Mouse (Mus musculus): Measurements from ENCODE around the gene Fancf. TPM values are rescaled to one million over a fixed set of nuclear protein-coding genes. Genes with fewer than 3 reads are reported as not detected.

The Fancf gene
- polyA plus RNA-seq, 1 experiment from 2014 or later, result 9.5 TPM

GRCm38 (mm10) chr7:51879136-51879723, 17.2 kb upstream of the Fancf start:
- H3K4me2 ChIP-seq, result peak overlapping the region; percentile 93
- H3K9me3 ChIP-seq (replicated peaks), result no peaks in the 10 kb centered on the region
- H3K9ac ChIP-seq, result peak overlapping the region; percentile 82
- ATAC-seq (ENCODE audit: insufficient number of reproducible peaks, low FRiP score), result peak; percentile 71; the same call in 1 of the 2 replicates
- peak overlapping the region; percentile 79 for H3K27ac ChIP-seq (ENCODE audit: poor library complexity, severe bottlenecking)
- 2% methylated on average over 17 of the region's 17 CpGs for WGBS
- H3K36me3 ChIP-seq, result no peaks in the 10 kb centered on the region
- H3K4me1 ChIP-seq (replicated peaks), result 0 out of 2 replicates have a peak, but pooled peaks cover 5% of the 10 kb centered on the region
- peak overlapping the region; percentile 61 for H3K4me3 ChIP-seq
- no peaks in the 10 kb centered on the region for H3K27me3 ChIP-seq (replicated peaks)

DNA sequence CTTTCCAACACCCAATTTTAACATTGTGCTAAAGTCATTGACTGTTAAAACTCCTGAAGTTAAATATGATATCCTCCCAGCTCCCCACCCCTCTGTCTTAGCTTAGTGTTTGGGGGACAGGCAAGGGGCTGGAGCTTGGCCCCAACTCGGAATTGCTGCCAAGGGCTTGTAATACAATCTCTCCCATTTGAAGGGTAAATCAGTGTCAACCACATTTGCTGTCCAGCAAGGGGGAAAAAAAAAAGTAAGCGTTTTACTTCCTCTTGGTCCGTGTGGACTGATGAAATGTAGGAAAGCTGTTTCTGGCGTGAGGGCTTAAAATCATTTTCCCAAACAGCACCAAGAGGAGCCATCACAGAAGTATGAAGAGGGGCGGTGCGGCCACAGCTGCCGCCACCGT, 16.7 kb upstream of the Fancf start:
- Histone ChIP-seq H3K36me3 (no peaks in the 10 kb centered on the region), H3K27me3 (replicated peaks) (no peaks in the 10 kb centered on the region), H3K9ac (peak overlapping the region; percentile 82), H3K4me2 (peak overlapping the region; percentile 93), H3K4me3 (peak overlapping the region; percentile 61), H3K9me3 (replicated peaks) (no peaks in the 10 kb centered on the region), H3K27ac (ENCODE audit: poor library complexity, severe bottlenecking) (peak overlapping the region; percentile 79), H3K4me1 (replicated peaks) (0 out of 2 replicates have a peak, but pooled peaks cover 5% of the 10 kb centered on the region)
- WGBS, result 1% methylated on average over 8 of the region's 8 CpGs
- no peak for ATAC-seq (ENCODE audit: insufficient number of reproducible peaks, low FRiP score)

GRCm38 (mm10) chr7:51876316-51876715, 14.2 kb upstream of the Fancf start:
- Histone ChIP-seq H3K4me3 (no peak overlapping the region), H3K27me3 (replicated peaks) (no peaks in the 10 kb centered on the region), H3K9ac (no peak overlapping the region), H3K36me3 (0 out of 2 replicates have a peak, but pooled peaks cover 3% of the 10 kb centered on the region), H3K9me3 (replicated peaks) (no peaks in the 10 kb centered on the region), H3K4me2 (no peak overlapping the region), H3K27ac (ENCODE audit: poor library complexity, severe bottlenecking) (no peak overlapping the region), H3K4me1 (replicated peaks) (0 out of 2 replicates have a peak, but pooled peaks cover 5% of the 10 kb centered on the region)
- no peak for ATAC-seq (ENCODE audit: insufficient number of reproducible peaks, low FRiP score)

DNA sequence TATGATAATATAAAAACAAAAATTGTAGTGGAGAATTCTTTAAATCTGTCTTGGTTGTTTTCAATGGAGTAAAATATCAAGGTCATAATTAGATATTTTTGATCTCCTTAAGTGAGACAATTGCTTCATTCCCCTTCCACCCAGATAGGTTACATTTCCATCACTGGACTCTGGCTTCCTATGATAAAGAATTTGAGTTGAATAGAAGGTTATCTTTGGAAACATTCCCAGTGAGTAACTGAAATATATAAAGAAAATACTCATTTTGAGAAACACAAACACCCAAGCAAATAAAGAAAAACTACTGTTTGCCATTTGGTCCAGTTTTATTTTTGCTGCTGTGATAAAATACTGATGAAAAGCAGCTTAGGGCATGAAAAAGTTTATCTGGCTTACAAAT, 10.5 kb upstream of the Fancf start:
- Histone ChIP-seq H3K36me3 (0 out of 2 replicates have a peak, but pooled peaks cover 5% of the 10 kb centered on the region), H3K27ac (ENCODE audit: poor library complexity, severe bottlenecking) (no peak overlapping the region), H3K4me2 (no peak overlapping the region), H3K4me1 (replicated peaks) (no peaks in the 10 kb centered on the region), H3K27me3 (replicated peaks) (no peaks in the 10 kb centered on the region), H3K9me3 (replicated peaks) (no peaks in the 10 kb centered on the region), H3K4me3 (no peak overlapping the region), H3K9ac (no peak overlapping the region)
- no peak for ATAC-seq (ENCODE audit: insufficient number of reproducible peaks, low FRiP score)

DNA sequence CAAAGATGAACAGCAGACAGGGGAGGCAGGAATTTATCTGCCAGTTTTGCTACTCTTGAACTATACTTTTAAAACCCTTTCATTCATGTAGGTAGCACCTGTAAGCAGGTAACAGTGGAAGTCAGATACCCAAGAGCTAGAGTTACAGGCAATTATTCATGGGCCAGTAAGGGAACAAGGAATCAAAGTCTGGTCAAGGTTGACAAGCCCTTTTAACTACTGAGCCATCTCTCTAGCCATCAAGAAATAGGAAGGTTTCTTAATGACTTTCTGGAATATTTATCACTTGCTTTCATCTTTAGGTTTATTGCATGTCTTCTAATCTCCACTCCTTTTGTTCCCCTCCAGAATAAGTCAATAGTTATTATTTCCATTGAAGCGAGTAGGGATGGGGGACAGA, 10.0 kb upstream of the Fancf start:
- WGBS, result 84% methylated on average over 1 of the region's 1 CpGs

DNA sequence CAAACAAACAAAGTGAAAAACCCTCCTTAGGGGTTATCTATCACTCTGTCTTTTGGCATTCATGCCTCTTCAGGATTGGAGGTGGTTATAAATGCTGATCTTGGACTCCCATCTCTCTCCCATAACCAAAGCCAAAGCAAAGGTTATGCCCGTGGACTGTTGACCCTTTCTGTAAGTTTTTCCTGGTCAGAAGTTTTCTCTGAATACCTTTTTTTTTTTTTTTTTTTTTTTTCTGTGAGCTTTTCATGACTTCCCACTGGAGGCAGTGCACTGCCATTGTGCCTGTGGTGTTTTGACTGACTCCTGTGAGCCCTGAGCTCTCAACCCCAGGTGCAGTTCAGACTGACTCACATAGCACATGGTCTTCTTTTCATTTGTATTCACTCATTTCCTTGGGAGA, 5.9 kb upstream of the Fancf start:
- H3K4me2 ChIP-seq, result no peak overlapping the region
- WGBS, result 85% methylated on average over 1 of the region's 1 CpGs
- no peak overlapping the region for H3K9ac ChIP-seq
- no peak overlapping the region for H3K4me3 ChIP-seq
- no peaks in the 10 kb centered on the region for H3K27me3 ChIP-seq (replicated peaks)
- peaks cover 2% of the 10 kb centered on the region; the same call in 1 of the 2 replicates for H3K4me1 ChIP-seq (replicated peaks)
- no peaks in the 10 kb centered on the region for H3K9me3 ChIP-seq (replicated peaks)
- H3K27ac ChIP-seq (ENCODE audit: poor library complexity, severe bottlenecking), result no peak overlapping the region
- ATAC-seq (ENCODE audit: insufficient number of reproducible peaks, low FRiP score), result no peak
- H3K36me3 ChIP-seq, result peaks cover 23% of the 10 kb centered on the region; the same call in 1 of the 2 replicates

More for the DNA sequence above, 10.0 kb upstream of the Fancf start:
- no peaks in the 10 kb centered on the region for H3K27me3 ChIP-seq (replicated peaks)
- H3K9me3 ChIP-seq (replicated peaks), result no peaks in the 10 kb centered on the region
- no peak for ATAC-seq (ENCODE audit: insufficient number of reproducible peaks, low FRiP score)
- H3K4me2 ChIP-seq, result no peak overlapping the region
- H3K27ac ChIP-seq (ENCODE audit: poor library complexity, severe bottlenecking), result no peak overlapping the region
- no peak overlapping the region for H3K9ac ChIP-seq
- no peak overlapping the region for H3K4me3 ChIP-seq
- H3K4me1 ChIP-seq (replicated peaks), result no peaks in the 10 kb centered on the region
- 0 out of 2 replicates have a peak, but pooled peaks cover 8% of the 10 kb centered on the region for H3K36me3 ChIP-seq

- Histone ChIP-seq H3K4me2 (no peak overlapping the region), H3K9ac (no peak overlapping the region), H3K36me3 (peaks cover 17% of the 10 kb centered on the region; the same call in 1 of the 2 replicates), H3K27ac (ENCODE audit: poor library complexity, severe bottlenecking) (no peak overlapping the region), H3K9me3 (replicated peaks) (no peaks in the 10 kb centered on the region), H3K4me3 (no peak overlapping the region), H3K27me3 (replicated peaks) (no peaks in the 10 kb centered on the region), H3K4me1 (replicated peaks) (peaks cover 12% of the 10 kb centered on the region)
- WGBS, result 69% methylated on average over 1 of the region's 1 CpGs
- no peak for ATAC-seq (ENCODE audit: insufficient number of reproducible peaks, low FRiP score)
These were observed 3.3 kb upstream of the Fancf start for GRCm38 (mm10) chr7:51865336-51865735.

DNA sequence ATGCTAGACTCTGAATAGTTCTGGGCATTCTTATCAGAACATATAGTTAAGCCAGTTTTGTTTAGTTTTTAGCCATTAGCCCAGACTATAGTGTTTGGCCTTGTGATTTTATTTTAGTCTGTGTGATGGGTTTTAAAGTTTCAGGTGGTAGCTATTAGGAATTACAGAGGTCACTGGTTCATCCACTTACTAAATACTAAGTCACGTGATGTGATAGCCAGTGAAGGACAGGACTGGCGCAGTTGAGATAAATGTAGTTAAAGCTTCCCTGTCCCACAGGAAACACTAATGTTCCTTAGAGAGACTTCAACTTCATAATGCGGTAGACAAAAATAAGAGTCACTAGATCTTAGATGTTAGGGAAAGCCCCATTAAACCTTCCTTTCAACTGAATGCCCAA, 775 bp upstream of the Fancf start:
- ATAC-seq (ENCODE audit: insufficient number of reproducible peaks, low FRiP score), result no peak
- 64% methylated on average over 3 of the region's 3 CpGs for WGBS
- Histone ChIP-seq H3K9me3 (replicated peaks) (no peaks in the 10 kb centered on the region), H3K4me2 (peak overlapping the region; percentile 75), H3K36me3 (peaks cover 22% of the 10 kb centered on the region; the same call in 1 of the 2 replicates), H3K27ac (ENCODE audit: poor library complexity, severe bottlenecking) (no peak overlapping the region), H3K9ac (no peak overlapping the region; the same call in 1 of the 2 replicates), H3K4me3 (peak overlapping the region; percentile 81), H3K4me1 (replicated peaks) (peaks cover 12% of the 10 kb centered on the region), H3K27me3 (replicated peaks) (no peaks in the 10 kb centered on the region)

DNA sequence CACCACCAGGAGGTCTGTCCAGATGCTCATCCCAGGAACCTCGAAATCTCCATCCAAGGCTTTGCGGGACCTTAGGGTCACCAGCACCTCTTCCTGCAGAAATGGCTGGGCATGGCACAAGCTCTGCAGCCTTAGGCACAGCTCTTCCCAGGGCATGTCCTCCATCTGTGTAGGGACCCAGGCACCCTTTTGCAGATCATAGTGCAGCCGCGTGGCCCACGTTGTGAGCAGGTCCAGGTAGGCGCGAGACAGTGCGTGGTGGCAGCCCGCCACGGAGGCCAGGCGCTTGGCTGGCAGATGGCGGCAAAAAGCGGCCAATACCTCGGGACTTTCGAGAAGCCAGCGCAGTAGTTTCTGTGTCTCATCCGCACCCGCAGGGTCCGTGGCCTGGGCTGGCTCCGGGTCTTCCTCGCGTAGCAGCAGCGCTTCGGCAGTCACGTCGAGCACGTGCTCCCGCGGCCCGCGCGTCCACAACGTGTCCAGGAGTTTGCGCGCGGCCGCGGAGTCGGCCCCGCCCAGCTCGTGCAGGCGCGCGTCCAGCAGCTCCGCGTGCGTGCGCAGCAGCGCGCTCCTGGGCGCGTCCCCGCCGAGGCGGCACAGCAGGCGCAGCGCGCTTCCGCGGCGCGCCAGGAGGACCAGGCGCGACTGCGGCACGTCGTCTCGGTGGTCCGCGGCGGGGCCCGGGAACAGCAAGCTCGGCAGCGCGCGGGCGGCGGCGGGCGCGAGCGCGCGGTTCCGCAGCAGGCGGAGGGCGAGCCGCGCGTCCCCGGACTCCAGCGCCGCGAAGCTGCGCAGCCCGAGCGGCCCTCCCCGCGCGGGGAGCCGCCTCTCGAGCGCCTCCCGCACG, 594 bp downstream of the Fancf start, which contains the start of gene Gas2:
Gas2 (plus strand) TSS at position 766 of the 847 bp plus-strand sequence.
- peak within 1 kb of the TSS; percentile 86 for H3K9ac ChIP-seq
- peak; percentile 90 for ATAC-seq (ENCODE audit: insufficient number of reproducible peaks, low FRiP score)
- H3K4me2 ChIP-seq, result peak within 1 kb of the TSS; percentile 75
- H3K4me3 ChIP-seq, result peak within 1 kb of the TSS; percentile 81
- WGBS, result 8% methylated on average over 94 of the region's 105 CpGs
- H3K9me3 ChIP-seq (replicated peaks), result no peaks in the 10 kb centered on the region
- H3K36me3 ChIP-seq, result peaks cover 20% of the 10 kb centered on the region; the same call in 1 of the 2 replicates
- H3K27ac ChIP-seq (ENCODE audit: poor library complexity, severe bottlenecking), result peak within 1 kb of the TSS; percentile 94
- peaks cover 12% of the 10 kb centered on the region for H3K4me1 ChIP-seq (replicated peaks)
- H3K27me3 ChIP-seq (replicated peaks), result no peaks in the 10 kb centered on the region

- no peak overlapping the region for H3K4me3 ChIP-seq
- no peaks in the 10 kb centered on the region for H3K36me3 ChIP-seq
- ATAC-seq (ENCODE audit: insufficient number of reproducible peaks, low FRiP score), result no peak
- no peaks in the 10 kb centered on the region for H3K4me1 ChIP-seq (replicated peaks)
- no peaks in the 10 kb centered on the region for H3K9me3 ChIP-seq (replicated peaks)
- WGBS, result 86% methylated on average over 5 of the region's 5 CpGs
- H3K27ac ChIP-seq (ENCODE audit: poor library complexity, severe bottlenecking), result no peak overlapping the region
- no peak overlapping the region for H3K4me2 ChIP-seq
- H3K27me3 ChIP-seq (replicated peaks), result no peaks in the 10 kb centered on the region
- no peak overlapping the region for H3K9ac ChIP-seq
These were observed 10.1 kb downstream of the Fancf start for GRCm38 (mm10) chr7:51851890-51852507.

DNA sequence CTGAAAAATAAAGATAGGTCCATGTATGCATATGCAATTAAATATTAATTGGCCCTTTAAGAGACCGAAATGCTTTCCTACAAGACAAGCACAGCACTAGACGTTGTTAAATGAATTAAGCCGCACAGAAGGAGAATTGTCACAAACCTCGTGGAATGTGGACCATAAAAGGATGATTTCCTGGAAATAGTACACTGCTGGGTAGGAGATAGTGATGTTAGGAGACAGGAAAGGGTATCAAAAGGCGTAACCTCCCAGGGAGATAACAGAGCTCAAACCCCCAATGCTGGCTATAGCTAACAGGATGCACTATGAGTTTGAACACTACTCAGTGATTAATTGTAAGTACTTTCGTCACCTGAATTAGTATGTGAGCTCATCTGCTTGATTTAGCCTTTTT, 11.2 kb downstream of the Fancf start:
- Histone ChIP-seq H3K27me3 (replicated peaks) (no peaks in the 10 kb centered on the region), H3K9me3 (replicated peaks) (no peaks in the 10 kb centered on the region), H3K4me2 (no peak overlapping the region), H3K9ac (no peak overlapping the region), H3K36me3 (no peaks in the 10 kb centered on the region), H3K4me3 (no peak overlapping the region), H3K27ac (ENCODE audit: poor library complexity, severe bottlenecking) (no peak overlapping the region), H3K4me1 (replicated peaks) (no peaks in the 10 kb centered on the region)
- 64% methylated on average over 6 of the region's 6 CpGs for WGBS
- no peak for ATAC-seq (ENCODE audit: insufficient number of reproducible peaks, low FRiP score)

Measured in heart, embryonic 12.5 days (tissue).